Mouse (Mus musculus): ENCODE data around the gene Pcdh17. TPM values are rescaled to one million over a fixed set of nuclear protein-coding genes. Genes with fewer than 3 reads are reported as not detected.

Pcdh17 gene
- polyA plus RNA-seq, 1 experiment from 2014 or later = 7.6 TPM

DNA sequence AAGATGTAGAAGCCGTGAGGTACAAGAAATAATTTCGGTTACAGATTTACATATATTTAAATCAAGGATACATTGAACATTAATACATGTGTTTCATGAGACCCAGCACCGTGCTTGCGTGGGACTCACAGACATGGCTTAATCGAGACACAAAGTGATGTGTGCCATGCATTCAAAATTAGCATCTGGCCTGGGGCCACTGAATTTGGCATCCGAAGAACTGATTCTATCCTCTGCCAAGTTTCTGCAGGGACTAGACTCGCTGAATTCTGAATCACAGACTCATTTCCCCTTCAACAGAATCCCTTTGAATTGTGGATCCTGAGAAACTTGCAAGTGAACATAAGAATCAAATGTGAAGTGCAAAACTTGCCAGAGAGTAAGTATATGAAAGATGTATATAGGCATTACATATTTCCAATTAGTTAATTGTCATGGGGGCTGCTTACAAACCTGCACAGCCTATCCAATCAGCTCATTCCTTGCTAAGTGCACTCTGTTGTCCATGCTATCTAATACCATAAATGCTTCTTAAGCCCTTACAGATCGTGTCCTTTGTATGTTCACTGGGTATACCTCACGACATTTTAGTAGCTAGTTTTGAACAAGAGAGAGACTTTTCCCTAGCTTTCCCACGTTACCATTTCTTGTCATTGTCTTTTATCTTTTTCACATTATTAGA lies 104.3 kb downstream of the Pcdh17 start:
- ATAC-seq (ENCODE audit: low FRiP score, low TSS enrichment) = no peak
- WGBS = 87% methylated on average over 10 of the region's 10 CpGs

DNA sequence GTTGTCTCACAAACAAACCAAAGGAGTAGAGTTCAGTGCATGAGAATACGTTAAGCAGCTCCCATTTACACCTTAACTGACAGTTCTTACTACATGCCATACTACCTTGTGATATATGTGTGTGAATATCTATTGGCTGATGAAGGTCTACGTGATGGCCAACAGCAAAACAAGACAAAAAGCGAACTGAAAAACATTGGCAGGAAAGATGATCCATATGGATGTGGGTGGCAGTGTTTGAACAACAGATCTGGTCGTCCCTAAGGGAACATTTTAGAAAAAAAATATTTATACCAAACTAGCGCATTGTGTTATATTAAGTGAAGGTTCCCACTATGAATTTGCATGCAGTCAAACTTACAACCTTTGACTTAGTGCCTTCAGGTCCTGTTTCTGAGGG lies 108.2 kb downstream of the Pcdh17 start:
- Histone ChIP-seq H3K27me3 (ENCODE audit: insufficient read depth, low read length) (no peaks in the 10 kb centered on the region), H3K9me3 (ENCODE audit: low read length) (no peaks in the 10 kb centered on the region), H3K4me3 (ENCODE audit: low read length) (no peak overlapping the region), H3K36me3 (ENCODE audit: insufficient read depth, low read length) (no peaks in the 10 kb centered on the region), H3K9ac (replicated peaks; ENCODE audit: low read length) (no peak overlapping the region), H3K27ac (ENCODE audit: low read length) (no peak overlapping the region), H3K4me2 (replicated peaks; ENCODE audit: low read depth, low read length) (no peak overlapping the region), H3K4me1 (ENCODE audit: insufficient read depth, low read length) (no peaks in the 10 kb centered on the region)
- 85% methylated on average over 5 of the region's 5 CpGs for WGBS
- no peak for ATAC-seq (ENCODE audit: low FRiP score, low TSS enrichment)

More for the DNA sequence above, 104.3 kb downstream of the Pcdh17 start:
- Histone ChIP-seq H3K4me3 (ENCODE audit: low read length) (no peak overlapping the region), H3K4me2 (replicated peaks; ENCODE audit: low read depth, low read length) (no peak overlapping the region), H3K27me3 (ENCODE audit: insufficient read depth, low read length) (no peaks in the 10 kb centered on the region), H3K9ac (replicated peaks; ENCODE audit: low read length) (no peak overlapping the region), H3K36me3 (ENCODE audit: insufficient read depth, low read length) (no peaks in the 10 kb centered on the region), H3K27ac (ENCODE audit: low read length) (no peak overlapping the region), H3K9me3 (ENCODE audit: low read length) (no peaks in the 10 kb centered on the region), H3K4me1 (ENCODE audit: insufficient read depth, low read length) (no peaks in the 10 kb centered on the region)

DNA sequence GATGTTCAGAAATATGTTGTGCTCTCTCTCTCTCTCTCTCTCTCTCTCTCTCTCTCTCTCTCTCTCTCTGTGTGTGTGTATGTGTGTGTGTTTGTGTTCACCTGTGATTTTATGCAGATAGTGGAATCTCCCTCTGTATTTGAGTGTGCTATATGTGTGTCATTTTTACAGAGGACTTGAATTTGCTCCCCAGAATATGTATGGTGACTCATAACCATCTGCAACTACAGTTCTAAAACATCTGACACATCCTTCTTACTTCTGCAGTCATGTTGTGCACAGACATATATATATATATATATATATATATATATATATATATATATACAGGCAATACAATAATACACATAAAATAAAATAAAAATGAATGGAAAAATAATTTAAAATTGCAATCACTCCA lies 127.7 kb downstream of the Pcdh17 start:
- Histone ChIP-seq H3K27me3 (ENCODE audit: insufficient read depth, low read length) (no peaks in the 10 kb centered on the region), H3K9ac (replicated peaks; ENCODE audit: low read length) (no peak overlapping the region), H3K27ac (ENCODE audit: low read length) (no peak overlapping the region), H3K9me3 (ENCODE audit: low read length) (no peaks in the 10 kb centered on the region), H3K4me2 (replicated peaks; ENCODE audit: low read depth, low read length) (no peak overlapping the region), H3K4me3 (ENCODE audit: low read length) (no peak overlapping the region), H3K4me1 (ENCODE audit: insufficient read depth, low read length) (no peaks in the 10 kb centered on the region), H3K36me3 (ENCODE audit: insufficient read depth, low read length) (no peaks in the 10 kb centered on the region)
- ATAC-seq (ENCODE audit: low FRiP score, low TSS enrichment) = no peak
